Mouse (Mus musculus) limb, embryonic 10.5 days (tissue): Measurements from ENCODE around the gene Rarres1. TPM values are rescaled to one million over a fixed set of nuclear protein-coding genes. Genes with fewer than 3 reads are reported as not detected.
A peak's percentile ranks its signal among the peaks of the same experiment; 100 is the strongest.

Experiments
- DNase-seq: peaks from one replicate; pipeline ENCODE4 v3.0.0-alpha.2; 2017; ENCODE audit warnings: low spot score
- H3K27ac ChIP-seq: fragments of 300-500 bp; sonication (generic); 2 replicates; pipeline ENCODE4 v1.5.1; 2016; ENCODE audit warnings: mild to moderate bottlenecking
- H3K27me3 ChIP-seq: fragments of 300-500 bp; sonication (generic); 2 replicates; pipeline ENCODE4 v1.6.1; 2016; ENCODE audit warnings: low read depth, mild to moderate bottlenecking; ENCODE audit not compliant: poor library complexity, severe bottlenecking
- H3K36me3 ChIP-seq: fragments of 300-500 bp; sonication (generic); 2 replicates; pipeline ENCODE4 v1.6.1; 2016; ENCODE audit warnings: mild to moderate bottlenecking, moderate library complexity
- H3K4me1 ChIP-seq: fragments of 300-500 bp; sonication (generic); 2 replicates; pipeline ENCODE4 v1.6.1; 2016
- H3K4me3 ChIP-seq: fragments of 300-500 bp; sonication (generic); 2 replicates; pipeline ENCODE4 v1.5.1; 2016; ENCODE audit warnings: mild to moderate bottlenecking, moderate library complexity
- H3K9me3 ChIP-seq: fragments of 300-500 bp; sonication (generic); replicated peaks from 2 replicates; pipeline ENCODE4 v1.6.1; 2016; ENCODE audit warnings: mild to moderate bottlenecking
- WGBS: fragments of 180-500 bp; shearing (Covaris S2); methylation state at CpG from one replicate; pipeline ENCODE4 v1.1.7; 2016; 5-methylcytosine and 5-hydroxymethylcytosine counted together
- polyA plus RNA-seq: library from polyadenylated mRNA; unstranded; fragments of >200 nt; fragmentation: Nextera tagmentation; extraction: Ambion mirVana; gene quantifications from 2 replicates; pipeline ENCODE4 v1.2.1, GENCODE M21; 2016

Gene Rarres1
- polyA plus RNA-seq, 1 experiment from 2014 or later = 5.5 TPM

DNA sequence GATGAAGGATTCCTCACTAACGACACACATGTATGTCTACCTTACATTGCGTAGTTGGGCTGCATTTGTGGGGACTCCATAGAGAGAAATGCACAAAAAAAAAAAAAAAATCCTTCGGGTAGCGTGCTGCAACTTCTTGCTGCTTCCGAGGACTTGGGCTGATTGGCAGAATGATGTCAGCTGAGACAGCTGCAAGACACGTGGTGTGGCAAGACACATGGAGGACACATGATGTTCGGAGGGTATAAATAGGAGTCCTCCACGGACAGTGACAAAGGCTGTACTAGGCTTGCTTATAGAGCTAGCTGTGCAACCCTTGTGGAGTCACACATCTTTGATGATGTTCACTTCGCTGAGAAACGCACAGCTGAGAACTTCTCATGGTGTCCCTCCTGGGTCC is 32.9 kb downstream of the Rarres1 start:
- Histone ChIP-seq H3K27me3 (no peaks in the 10 kb centered on the region), H3K9me3 (no peaks in the 10 kb centered on the region), H3K4me1 (peaks cover 4% of the 10 kb centered on the region; the same call in 1 of the 2 replicates), H3K27ac (no peak overlapping the region), H3K4me3 (no peak overlapping the region), H3K36me3 (peaks cover 10% of the 10 kb centered on the region)
- DNase-seq = no peak
- WGBS = 93% methylated on average over 10 of the region's 10 CpGs

DNA sequence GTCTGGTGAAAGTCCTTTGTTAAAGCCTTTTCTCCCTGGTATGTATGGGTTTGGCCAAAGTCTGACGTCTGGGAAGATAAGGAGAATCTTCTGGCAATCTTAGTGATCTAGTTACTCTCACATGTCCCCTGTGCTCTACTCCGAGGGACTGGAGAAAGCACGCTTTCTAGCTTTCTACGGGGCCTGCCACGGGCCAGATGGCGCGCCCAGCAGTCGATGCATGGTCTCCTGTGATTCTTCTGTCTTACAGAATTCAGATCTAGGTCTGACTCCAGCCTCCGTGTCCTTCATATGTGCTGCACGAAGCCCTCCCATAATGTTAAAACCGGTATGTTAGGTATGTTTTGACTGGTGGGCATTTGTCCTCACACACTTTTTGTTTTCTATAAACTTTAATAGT is 35.5 kb downstream of the Rarres1 start:
- Histone ChIP-seq H3K4me3 (no peak overlapping the region), H3K27me3 (no peaks in the 10 kb centered on the region), H3K27ac (no peak overlapping the region), H3K9me3 (no peaks in the 10 kb centered on the region), H3K36me3 (peaks cover 31% of the 10 kb centered on the region), H3K4me1 (peaks cover 4% of the 10 kb centered on the region; the same call in 1 of the 2 replicates)
- 95% methylated on average over 11 of the region's 11 CpGs for WGBS
- no peak for DNase-seq

DNA sequence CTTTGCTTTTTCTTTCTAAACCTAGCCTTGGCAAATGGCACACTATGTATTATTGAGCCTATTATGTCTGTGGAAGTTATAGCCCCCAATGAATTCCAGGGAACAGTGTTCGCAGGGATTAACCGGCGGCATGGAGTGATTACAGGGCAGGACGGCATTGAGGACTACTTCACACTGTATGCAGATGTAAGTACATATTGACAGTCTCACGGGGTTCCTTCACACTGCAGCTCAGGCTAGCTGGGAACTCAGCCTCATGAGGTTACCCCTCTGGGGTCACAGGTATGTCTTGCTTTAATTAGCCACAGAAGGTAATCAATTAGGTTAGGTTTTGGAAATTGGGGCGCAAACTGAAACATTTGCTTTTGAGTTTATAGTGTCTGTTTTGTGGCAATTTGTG is 41.9 kb downstream of the Rarres1 start:
- Histone ChIP-seq H3K27me3 (no peaks in the 10 kb centered on the region), H3K36me3 (peaks cover 67% of the 10 kb centered on the region)
- 95% methylated on average over 6 of the region's 6 CpGs for WGBS

DNA sequence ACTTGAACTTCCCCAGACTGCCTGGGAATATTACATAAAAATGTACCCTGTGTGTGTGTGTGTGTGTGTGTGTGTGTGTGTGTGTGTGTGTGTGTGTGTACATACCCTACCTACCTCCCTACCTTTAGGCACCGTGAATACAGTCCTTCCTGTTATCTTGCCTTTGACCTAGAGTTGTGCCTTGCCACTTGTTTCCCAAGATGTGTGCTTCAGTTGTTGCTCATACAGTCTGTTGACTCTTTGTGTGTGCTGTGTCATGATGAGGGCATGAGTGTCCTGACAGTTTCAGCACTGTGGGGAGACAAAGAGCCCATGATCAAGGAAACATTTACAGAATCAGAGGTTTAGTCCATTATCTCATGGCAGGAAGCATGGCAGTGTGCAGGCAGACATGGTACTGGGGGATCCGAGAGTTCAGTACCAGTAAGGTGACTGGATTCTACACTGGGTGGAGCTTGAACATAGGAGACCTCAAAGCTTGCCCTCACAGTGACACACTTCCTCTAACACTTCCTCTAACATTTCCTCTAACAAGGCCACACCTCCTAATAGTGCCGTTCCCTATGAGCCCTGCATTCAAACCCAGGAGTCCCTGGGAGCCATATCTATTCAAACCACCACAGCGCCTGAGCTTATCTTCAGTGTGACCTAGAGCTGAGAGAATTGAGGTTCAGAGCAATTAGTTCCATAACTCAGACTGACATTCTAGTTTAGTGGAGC is 43.8 kb downstream of the Rarres1 start:
- peaks cover 67% of the 10 kb centered on the region for H3K36me3 ChIP-seq

More for the DNA sequence above, 41.9 kb downstream of the Rarres1 start:
- Histone ChIP-seq H3K4me3 (no peak overlapping the region), H3K9me3 (no peaks in the 10 kb centered on the region), H3K27ac (no peak overlapping the region), H3K4me1 (no peaks in the 10 kb centered on the region)
- no peak for DNase-seq

DNA sequence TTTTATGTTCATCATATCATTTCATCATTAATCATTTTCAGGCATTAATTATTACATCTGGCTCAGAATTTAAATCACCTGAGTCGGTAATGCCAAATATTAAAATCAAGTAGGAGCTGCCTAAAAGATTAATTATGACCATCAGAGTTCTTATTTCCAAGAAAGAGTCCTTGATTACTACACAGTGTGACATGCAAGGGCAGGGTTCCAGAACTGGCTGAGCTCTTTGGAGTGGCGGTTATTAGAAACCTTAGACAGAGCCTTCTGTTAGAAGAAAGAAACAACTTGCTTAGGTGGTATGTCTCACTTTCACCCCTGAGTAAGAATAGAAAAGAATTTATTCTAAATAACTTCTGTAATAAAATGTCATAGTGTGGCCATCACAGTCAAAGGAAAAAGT is 48.0 kb downstream of the Rarres1 start:
- H3K27me3 ChIP-seq = no peaks in the 10 kb centered on the region
- no peak for DNase-seq
- no peaks in the 10 kb centered on the region for H3K9me3 ChIP-seq
- no peak overlapping the region for H3K4me3 ChIP-seq
- H3K4me1 ChIP-seq = peaks cover 14% of the 10 kb centered on the region
- peaks cover 44% of the 10 kb centered on the region for H3K36me3 ChIP-seq
- no peak overlapping the region for H3K27ac ChIP-seq
- 92% methylated on average over 2 of the region's 2 CpGs for WGBS

More for the DNA sequence above, 43.8 kb downstream of the Rarres1 start:
- H3K27me3 ChIP-seq = no peaks in the 10 kb centered on the region
- no peak overlapping the region for H3K4me3 ChIP-seq
- no peaks in the 10 kb centered on the region for H3K9me3 ChIP-seq
- no peak overlapping the region for H3K27ac ChIP-seq
- no peak for DNase-seq
- 89% methylated on average over 4 of the region's 4 CpGs for WGBS
- H3K4me1 ChIP-seq = no peaks in the 10 kb centered on the region

DNA sequence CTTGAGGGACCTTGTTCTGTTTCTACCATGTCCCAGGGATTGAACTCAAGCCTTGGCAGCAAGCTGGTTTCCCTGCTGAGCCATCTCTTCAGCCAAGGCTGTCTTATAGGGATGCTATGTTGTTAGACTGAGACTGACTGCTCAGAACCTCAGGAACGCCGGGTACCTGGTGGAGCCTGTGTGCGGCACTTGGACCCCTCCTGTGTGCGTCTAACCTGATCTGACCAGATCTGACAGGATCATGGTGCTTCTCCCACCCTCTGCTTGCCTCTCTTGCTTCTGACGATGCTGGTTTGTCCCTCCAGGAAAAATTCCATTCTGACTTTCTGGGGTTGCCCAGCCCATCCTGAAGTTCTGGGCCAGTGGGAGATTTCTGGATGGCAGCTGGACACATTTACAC is 48.7 kb downstream of the Rarres1 start:
- H3K9me3 ChIP-seq = no peaks in the 10 kb centered on the region
- H3K36me3 ChIP-seq = peaks cover 48% of the 10 kb centered on the region
- WGBS = 98% methylated on average over 5 of the region's 5 CpGs
- no peaks in the 10 kb centered on the region for H3K27me3 ChIP-seq
- H3K4me3 ChIP-seq = no peak overlapping the region
- H3K4me1 ChIP-seq = peaks cover 18% of the 10 kb centered on the region
- DNase-seq = no peak
- no peak overlapping the region for H3K27ac ChIP-seq

DNA sequence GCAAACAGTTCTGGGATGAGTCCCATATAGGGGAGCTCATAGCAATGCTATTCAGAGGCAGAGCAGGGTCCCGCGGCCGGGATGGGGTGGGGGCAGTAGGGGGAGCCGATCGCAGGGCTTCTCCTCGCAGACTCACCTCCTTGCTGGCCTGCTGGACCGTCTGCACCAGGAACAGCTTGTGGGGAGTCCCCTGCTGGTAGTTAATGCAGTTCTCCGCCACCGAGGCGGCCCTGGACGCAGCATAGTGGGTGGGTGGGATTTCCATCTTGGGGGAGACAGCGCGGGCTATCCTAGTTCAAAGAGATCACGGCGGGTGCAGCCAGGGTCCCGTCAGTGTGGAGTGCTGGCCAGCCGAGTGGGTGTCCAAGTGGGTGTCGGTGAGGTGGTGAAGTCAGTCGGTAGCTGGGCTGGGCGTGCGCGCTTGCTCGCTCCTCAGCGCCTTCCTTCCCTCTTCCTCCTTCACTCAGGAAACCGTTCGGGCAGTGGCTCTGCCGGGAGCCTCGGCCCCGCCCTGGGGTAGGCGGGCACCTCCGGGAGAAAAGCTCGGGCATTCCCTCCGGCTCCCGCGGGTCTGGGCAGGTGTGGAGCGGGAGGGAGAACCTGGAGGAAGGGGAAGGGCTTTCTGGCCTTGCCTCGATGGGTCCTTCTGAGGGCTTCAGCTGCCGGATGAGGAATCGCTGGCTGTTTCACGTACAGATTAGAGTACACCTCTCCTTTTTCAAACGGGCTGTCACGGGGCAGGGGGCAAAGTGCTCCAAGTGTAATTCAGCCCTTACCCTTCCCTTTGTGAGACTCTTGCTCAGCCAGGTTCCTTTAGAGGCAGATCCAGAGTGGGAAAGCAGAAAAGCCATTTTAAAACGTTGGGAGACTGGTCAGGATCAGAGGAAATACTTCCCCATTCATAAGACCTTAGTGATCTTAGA is 51.6 kb downstream of the Rarres1 start, which contains the start of gene Lxn:
Lxn (minus strand) TSS at position 477 of the 923 bp plus-strand sequence.
- Histone ChIP-seq H3K4me1 (peaks cover 18% of the 10 kb centered on the region), H3K27ac (peak within 1 kb of the TSS; percentile 89), H3K27me3 (no peaks in the 10 kb centered on the region), H3K4me3 (peak within 1 kb of the TSS; percentile 70), H3K36me3 (peaks cover 55% of the 10 kb centered on the region), H3K9me3 (no peaks in the 10 kb centered on the region)
- under 1% methylated on average over 43 of the region's 43 CpGs for WGBS
- DNase-seq = peak; percentile 77

DNA sequence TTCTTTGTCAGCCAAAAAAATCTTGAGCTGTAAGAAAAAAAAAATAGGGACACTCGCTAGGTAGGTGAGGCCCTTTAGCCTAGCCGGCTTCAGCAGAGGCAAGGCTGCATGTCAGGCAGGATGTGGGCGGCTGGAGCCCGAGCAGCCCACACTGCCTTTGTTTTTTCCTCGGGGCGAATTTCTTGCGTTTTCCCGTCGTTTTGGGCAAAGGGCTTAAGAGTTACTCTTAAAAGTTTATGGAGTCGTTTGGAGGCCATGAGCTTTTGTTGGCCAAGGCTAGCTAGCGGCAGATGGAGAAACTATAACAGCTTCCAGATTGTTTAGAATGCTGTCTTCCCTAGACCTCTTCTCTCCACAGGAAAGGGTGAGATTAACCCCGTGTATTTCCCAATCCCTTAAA is 52.3 kb downstream of the Rarres1 start:
- DNase-seq = peak; percentile 44
- no peaks in the 10 kb centered on the region for H3K27me3 ChIP-seq
- H3K27ac ChIP-seq = peak overlapping the region; percentile 89
- WGBS = 2% methylated on average over 12 of the region's 12 CpGs
- no peaks in the 10 kb centered on the region for H3K9me3 ChIP-seq
- H3K36me3 ChIP-seq = peaks cover 54% of the 10 kb centered on the region
- peak overlapping the region; percentile 70 for H3K4me3 ChIP-seq
- H3K4me1 ChIP-seq = peaks cover 18% of the 10 kb centered on the region

DNA sequence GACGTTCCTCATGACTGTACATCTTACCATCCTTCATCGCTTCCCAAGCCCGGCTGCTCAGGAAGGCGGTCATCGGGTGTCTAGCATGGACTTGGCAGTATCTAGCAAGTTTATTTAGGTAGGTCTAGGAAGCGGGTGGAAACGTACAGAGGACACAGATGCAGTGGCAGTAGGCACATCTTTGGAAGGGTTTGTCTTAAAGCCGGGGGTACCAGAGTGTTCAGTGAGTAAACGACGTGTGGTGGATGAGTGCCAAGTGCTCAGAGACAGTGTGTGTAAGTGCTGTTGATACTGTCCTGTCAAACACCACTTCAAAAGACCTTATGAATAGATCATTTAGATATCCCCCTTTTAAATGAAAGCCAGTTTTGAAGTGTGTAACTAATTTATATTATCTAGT is 52.7 kb downstream of the Rarres1 start:
- no peaks in the 10 kb centered on the region for H3K27me3 ChIP-seq
- H3K4me1 ChIP-seq = peaks cover 18% of the 10 kb centered on the region
- no peaks in the 10 kb centered on the region for H3K9me3 ChIP-seq
- H3K36me3 ChIP-seq = peaks cover 54% of the 10 kb centered on the region
- DNase-seq = peak; percentile 34
- peak overlapping the region; percentile 70 for H3K4me3 ChIP-seq
- peak overlapping the region; percentile 89 for H3K27ac ChIP-seq
- WGBS = 55% methylated on average over 10 of the region's 10 CpGs

DNA sequence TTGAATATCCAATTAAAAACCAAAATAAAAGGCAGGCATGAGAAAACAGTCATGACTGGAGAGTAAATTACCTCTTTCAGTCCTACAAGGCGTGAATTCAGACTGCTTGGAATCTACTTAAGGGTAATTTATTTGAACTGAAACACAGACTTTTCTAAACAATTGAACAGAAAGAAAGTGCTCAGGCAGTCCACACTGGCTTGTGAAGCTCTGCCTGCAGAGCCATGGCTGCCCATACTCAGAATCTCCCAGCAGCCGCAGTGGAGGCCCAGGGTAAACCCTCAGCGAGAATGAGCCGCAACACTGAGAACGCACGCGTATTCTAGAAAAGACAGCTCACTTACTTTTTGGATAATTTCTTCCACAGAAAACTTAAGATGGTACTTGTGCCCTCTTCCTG is 53.3 kb downstream of the Rarres1 start:
- H3K4me3 ChIP-seq = peak overlapping the region; percentile 70; the same call in 1 of the 2 replicates

DNA sequence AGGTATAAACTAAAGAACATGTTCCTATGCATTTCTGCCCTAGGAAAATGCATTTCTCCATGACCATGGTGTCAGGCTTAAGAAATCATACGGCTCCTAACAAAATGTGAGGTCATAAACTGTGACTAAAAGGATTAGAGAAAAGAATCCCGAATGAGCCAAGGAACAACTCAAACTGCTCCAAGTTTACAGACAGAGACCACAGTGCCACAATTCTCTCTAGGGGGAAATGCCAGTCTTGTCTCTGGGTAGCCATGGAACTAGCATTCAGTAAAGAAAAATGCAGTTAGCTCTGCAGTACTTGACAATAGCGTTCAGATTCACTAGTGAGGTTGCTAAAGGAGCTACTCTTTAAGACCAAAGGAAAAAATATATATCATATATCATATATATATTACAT is 55.4 kb downstream of the Rarres1 start:
- no peak overlapping the region for H3K27ac ChIP-seq
- H3K4me3 ChIP-seq = no peak overlapping the region
- no peak for DNase-seq
- no peaks in the 10 kb centered on the region for H3K9me3 ChIP-seq
- no peaks in the 10 kb centered on the region for H3K27me3 ChIP-seq
- H3K4me1 ChIP-seq = peaks cover 18% of the 10 kb centered on the region
- 94% methylated on average over 3 of the region's 3 CpGs for WGBS
- peaks cover 68% of the 10 kb centered on the region for H3K36me3 ChIP-seq

More for the DNA sequence above, 53.3 kb downstream of the Rarres1 start:
- H3K36me3 ChIP-seq = peaks cover 59% of the 10 kb centered on the region
- no peaks in the 10 kb centered on the region for H3K27me3 ChIP-seq
- H3K27ac ChIP-seq = no peak overlapping the region
- WGBS = 87% methylated on average over 7 of the region's 7 CpGs
- DNase-seq = no peak
- no peaks in the 10 kb centered on the region for H3K9me3 ChIP-seq
- H3K4me1 ChIP-seq = peaks cover 18% of the 10 kb centered on the region

DNA sequence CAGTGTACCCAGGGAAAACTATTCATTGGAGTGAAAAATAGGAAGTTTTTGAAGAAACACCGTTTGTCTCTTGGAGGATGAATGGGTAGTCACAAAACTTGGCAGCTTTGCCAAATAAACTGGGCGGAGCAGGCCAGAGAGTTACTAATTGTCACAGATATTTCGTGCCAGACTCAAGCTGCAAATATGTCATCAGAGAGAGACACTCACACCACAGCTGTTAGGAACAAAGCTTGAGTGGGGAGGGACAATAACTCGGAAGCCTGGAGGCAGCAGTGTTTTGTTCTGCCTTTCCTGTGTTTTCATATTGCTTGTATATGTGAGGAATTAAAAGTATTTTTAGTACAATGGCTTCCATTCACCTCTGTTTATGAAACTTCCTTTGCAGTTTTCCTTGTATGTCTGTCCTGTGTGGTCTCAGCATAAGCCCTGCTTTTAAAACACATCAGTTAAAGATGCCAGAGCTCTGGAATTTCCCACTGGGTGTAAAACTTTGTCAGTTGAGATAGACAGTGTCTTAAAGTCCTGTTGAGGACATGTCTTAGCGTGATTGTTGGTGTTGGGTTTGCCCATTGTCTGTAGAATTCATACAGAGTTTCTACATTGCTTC is 64.6 kb downstream of the Rarres1 start:
- Histone ChIP-seq H3K4me3 (no peak overlapping the region), H3K27ac (no peak overlapping the region), H3K36me3 (peaks cover 95% of the 10 kb centered on the region), H3K4me1 (no peaks in the 10 kb centered on the region), H3K27me3 (no peaks in the 10 kb centered on the region), H3K9me3 (no peaks in the 10 kb centered on the region)
- no peak for DNase-seq
- WGBS = 94% methylated on average over 5 of the region's 5 CpGs
